Mouse (Mus musculus) neural tube, embryonic 13.5 days (tissue): ENCODE data around the gene Chka. TPM values are rescaled to one million over a fixed set of nuclear protein-coding genes. Genes with fewer than 3 reads are reported as not detected.

ENCODE experiments used
- ATAC-seq: fragments of 200-750 bp; cut with Nextera tagmentation; 2 replicates; pipeline ENCODE4 v1.8.0; 2017; ENCODE audit warnings: low read depth, mild to moderate bottlenecking, moderate TSS enrichment, moderate library complexity
- H3K27ac ChIP-seq: fragments of 300-500 bp; sonication (generic); replicated peaks from 2 replicates; pipeline ENCODE4 v1.5.1; 2015; ENCODE audit warnings: moderate library complexity, mild to moderate bottlenecking, inconsistent platforms
- H3K27me3 ChIP-seq: fragments of 300-500 bp; sonication (generic); 2 replicates; pipeline ENCODE4 v1.6.1; 2015; ENCODE audit warnings: mild to moderate bottlenecking, inconsistent platforms
- H3K36me3 ChIP-seq: fragments of 300-500 bp; sonication (generic); 2 replicates; pipeline ENCODE4 v1.6.1; 2015; ENCODE audit warnings: mild to moderate bottlenecking, inconsistent platforms
- H3K4me1 ChIP-seq: fragments of 300-500 bp; sonication (generic); replicated peaks from 2 replicates; pipeline ENCODE4 v1.6.1; 2015; ENCODE audit warnings: inconsistent platforms
- H3K4me2 ChIP-seq: fragments of 300-500 bp; sonication (generic); 2 replicates; pipeline ENCODE4 v1.6.1; 2015; ENCODE audit warnings: inconsistent platforms, mild to moderate bottlenecking, moderate library complexity
- H3K4me3 ChIP-seq: fragments of 300-500 bp; sonication (generic); 2 replicates; pipeline ENCODE4 v1.5.1; 2015; ENCODE audit warnings: mild to moderate bottlenecking, inconsistent platforms
- H3K9ac ChIP-seq: fragments of 300-500 bp; sonication (generic); 2 replicates; pipeline ENCODE4 v1.6.1; 2015; ENCODE audit warnings: moderate library complexity, mild to moderate bottlenecking, inconsistent platforms
- H3K9me3 ChIP-seq: fragments of 300-500 bp; sonication (generic); 2 replicates; pipeline ENCODE4 v1.6.1; 2016; ENCODE audit warnings: inconsistent platforms
- WGBS: fragments of 180-500 bp; shearing (Covaris S2); methylation state at CpG from one replicate; pipeline ENCODE4 v1.1.7; 2015; 5-methylcytosine and 5-hydroxymethylcytosine counted together
- polyA plus RNA-seq: library from polyadenylated mRNA; unstranded; fragments of >200 nt; fragmentation: Nextera tagmentation; extraction: Ambion mirVana; gene quantifications from 2 replicates; pipeline ENCODE4 v1.2.1, GENCODE M21; 2015

Gene Chka
- polyA plus RNA-seq, 1 experiment from 2014 or later, result 54.6 TPM

DNA sequence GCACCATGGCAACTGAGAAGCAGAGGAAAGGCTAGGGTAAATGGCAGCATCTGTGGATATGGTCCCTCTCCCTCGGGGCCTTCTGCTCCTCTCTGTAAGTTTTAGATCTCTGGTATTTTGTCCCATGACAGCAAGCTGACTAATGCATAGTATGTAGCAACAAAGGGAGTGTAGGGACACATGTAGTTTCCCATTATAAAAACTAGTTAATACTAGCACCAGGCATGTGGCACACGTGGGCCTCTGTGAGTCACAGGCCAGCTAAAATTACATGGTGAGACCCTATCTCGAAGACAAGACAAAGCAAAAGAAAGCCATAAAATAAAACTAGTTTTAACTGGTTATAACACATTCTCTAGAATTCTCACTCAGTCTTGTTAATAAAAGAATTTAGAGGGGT lies 12.6 kb upstream of the Chka start:
- no peak for ATAC-seq
- WGBS, result 80% methylated on average over 3 of the region's 3 CpGs
- Histone ChIP-seq H3K4me1 (no peaks in the 10 kb centered on the region), H3K4me3 (no peak overlapping the region), H3K9ac (no peak overlapping the region), H3K4me2 (no peak overlapping the region), H3K36me3 (no peaks in the 10 kb centered on the region), H3K27ac (no peak overlapping the region), H3K27me3 (no peaks in the 10 kb centered on the region), H3K9me3 (no peaks in the 10 kb centered on the region)

DNA sequence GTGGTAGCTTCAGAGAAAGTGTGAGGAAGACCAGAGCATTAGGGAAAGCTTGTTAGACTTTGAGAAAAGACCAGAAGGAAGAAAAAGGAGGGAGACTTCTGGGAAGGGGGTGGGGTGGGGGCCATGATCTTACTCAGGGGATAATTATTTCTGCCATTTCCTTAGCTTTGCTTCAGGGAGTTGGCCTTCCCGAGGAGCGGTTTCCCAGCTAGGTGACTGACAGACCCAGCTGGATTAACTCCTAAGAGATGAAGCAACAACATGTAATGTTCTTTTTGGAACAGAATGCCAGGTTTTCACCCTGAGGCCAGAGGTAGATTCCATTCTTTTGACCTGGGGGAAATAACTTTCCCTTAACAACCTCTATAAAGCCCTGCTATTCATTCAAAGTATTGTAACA lies 11.9 kb upstream of the Chka start:
- H3K27me3 ChIP-seq, result no peaks in the 10 kb centered on the region
- H3K27ac ChIP-seq, result no peak overlapping the region
- no peak overlapping the region for H3K4me3 ChIP-seq
- WGBS, result 65% methylated on average over 2 of the region's 2 CpGs
- no peak overlapping the region for H3K4me2 ChIP-seq
- no peak overlapping the region for H3K9ac ChIP-seq
- ATAC-seq, result no peak
- no peaks in the 10 kb centered on the region for H3K9me3 ChIP-seq
- H3K36me3 ChIP-seq, result no peaks in the 10 kb centered on the region
- no peaks in the 10 kb centered on the region for H3K4me1 ChIP-seq

DNA sequence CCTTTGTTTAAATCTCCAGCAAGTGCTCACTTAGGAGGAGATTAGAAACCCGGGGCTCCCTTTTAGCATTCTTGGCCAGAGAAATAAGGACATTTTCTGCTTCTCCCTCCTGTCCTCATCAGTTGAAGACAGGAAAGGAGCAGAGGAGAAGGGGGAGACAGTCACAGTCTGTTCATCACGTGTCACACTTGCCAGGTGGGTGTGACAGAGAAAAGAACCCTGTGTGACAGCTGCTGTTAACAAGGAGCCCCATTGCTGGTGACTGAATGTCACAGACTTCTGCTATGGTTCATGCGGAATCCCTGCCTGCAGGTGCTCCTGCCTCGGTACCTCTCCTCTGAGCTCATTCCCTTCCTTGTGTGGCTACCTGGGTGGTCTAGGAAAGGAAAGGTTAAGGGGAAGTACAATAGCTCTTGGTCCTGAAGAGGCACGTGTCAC lies 11.3 kb upstream of the Chka start:
- Histone ChIP-seq H3K9ac (no peak overlapping the region), H3K9me3 (no peaks in the 10 kb centered on the region), H3K4me1 (no peaks in the 10 kb centered on the region), H3K4me2 (no peak overlapping the region), H3K27me3 (no peaks in the 10 kb centered on the region), H3K36me3 (no peaks in the 10 kb centered on the region), H3K4me3 (no peak overlapping the region), H3K27ac (no peak overlapping the region)
- ATAC-seq, result no peak
- WGBS, result 54% methylated on average over 5 of the region's 5 CpGs

DNA sequence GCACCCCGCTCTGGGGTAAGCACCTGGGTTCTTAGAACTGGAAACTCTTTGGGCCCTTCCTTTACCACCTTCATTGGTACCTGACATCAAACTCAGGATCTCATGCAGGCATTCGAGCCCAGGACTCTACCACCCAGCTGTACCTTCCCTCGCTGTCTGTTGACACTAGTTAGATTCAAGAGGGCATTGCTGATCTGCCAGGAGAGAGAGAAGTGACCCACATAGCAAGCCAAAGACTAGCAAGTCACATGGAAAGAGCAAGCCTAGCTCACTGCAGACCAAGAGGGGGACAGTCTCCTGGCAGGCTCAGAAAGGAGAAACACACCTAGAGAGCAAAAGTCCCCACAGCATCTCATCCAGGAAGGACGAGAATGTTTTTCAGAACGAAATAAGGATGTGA lies 10.9 kb upstream of the Chka start:
- H3K4me1 ChIP-seq, result no peaks in the 10 kb centered on the region
- 88% methylated on average over 5 of the region's 5 CpGs for WGBS
- no peak overlapping the region for H3K27ac ChIP-seq
- no peaks in the 10 kb centered on the region for H3K36me3 ChIP-seq
- H3K9ac ChIP-seq, result no peak overlapping the region
- ATAC-seq, result no peak
- no peak overlapping the region for H3K4me3 ChIP-seq
- H3K27me3 ChIP-seq, result no peaks in the 10 kb centered on the region
- no peaks in the 10 kb centered on the region for H3K9me3 ChIP-seq
- no peak overlapping the region for H3K4me2 ChIP-seq

DNA sequence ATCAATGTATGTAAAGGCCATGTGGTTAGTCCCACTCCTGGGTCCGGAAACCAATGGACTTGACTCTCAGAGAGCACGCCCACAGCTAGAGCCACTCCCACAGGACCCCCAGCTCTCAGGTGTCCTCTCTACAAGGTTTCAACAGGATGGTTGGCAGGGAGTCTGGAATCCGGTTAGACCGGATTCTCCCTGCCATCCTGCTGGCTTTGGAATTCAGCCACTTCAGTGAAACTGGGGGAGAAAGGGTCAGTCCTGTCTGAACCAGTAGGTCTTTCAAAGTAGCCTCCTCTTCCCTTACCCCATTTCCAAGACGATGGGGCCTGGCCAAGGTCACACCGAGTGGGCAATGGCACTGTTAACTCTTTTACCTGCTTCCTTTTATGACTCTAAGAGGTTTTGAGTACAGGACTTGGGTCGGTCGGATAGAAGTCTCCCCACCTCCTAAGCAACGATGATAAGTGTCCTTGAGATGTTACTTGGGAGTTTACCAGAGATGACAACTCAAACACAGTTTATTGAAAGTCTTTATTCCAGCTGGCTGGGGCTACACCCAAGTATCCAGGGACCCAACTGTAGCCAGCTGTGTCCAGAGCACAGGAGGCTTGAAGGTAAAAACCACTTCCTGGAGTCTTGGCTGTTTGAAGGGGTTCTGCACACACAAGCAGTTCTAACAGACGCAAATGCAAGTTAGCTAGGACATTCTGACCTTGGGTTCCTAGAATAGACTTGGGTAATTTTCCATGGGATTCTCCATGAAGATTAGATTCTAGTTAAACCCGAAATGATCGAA lies 9.0 kb upstream of the Chka start:
- Histone ChIP-seq H3K27ac (no peak overlapping the region), H3K27me3 (no peaks in the 10 kb centered on the region), H3K36me3 (no peaks in the 10 kb centered on the region), H3K4me1 (no peaks in the 10 kb centered on the region), H3K4me3 (no peak overlapping the region), H3K9me3 (no peaks in the 10 kb centered on the region), H3K9ac (no peak overlapping the region), H3K4me2 (no peak overlapping the region)
- no peak for ATAC-seq
- 55% methylated on average over 12 of the region's 12 CpGs for WGBS

DNA sequence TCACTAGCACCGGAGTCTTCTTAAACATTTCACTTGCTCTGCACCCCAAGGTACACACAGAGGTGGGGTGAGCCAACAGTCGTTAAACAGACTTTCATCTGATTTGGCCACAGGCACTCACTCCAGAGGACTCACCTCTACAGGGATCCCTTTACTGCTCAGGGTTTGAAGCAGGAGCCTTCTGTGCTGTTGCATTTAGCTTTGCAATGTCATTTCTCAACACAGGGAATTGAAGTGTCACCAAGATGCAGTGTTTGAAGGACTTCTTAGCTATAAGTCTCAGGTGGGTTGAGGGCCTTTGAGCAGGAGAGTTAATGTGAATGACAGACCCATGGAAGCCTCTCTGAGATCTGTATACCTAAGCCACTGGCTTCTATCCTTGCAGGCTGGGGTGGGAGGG lies 7.9 kb upstream of the Chka start:
- Histone ChIP-seq H3K4me3 (no peak overlapping the region), H3K4me1 (no peaks in the 10 kb centered on the region), H3K9me3 (no peaks in the 10 kb centered on the region), H3K27ac (no peak overlapping the region), H3K27me3 (no peaks in the 10 kb centered on the region), H3K4me2 (no peak overlapping the region), H3K36me3 (no peaks in the 10 kb centered on the region), H3K9ac (no peak overlapping the region)
- 80% methylated on average over 2 of the region's 2 CpGs for WGBS
- no peak for ATAC-seq

DNA sequence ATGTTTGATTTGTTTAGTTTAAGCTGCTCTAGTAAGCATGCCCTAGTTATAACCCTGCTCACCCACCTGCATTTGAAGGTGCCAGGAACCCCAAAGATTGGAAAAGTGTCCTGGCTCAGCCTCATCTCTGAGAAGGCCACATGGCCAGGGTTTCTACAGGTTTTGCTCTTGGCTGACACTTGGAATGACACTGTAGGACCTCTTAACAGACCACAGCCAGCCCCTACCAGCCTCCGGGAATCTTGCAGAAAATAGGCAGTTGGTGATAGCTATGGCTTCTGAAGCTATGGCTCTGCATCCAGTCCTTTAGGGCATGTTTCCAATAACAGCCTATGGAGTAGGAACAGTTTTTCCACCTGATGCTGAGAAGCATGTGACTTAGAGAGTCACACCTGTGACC lies 6.7 kb upstream of the Chka start:
- Histone ChIP-seq H3K4me2 (no peak overlapping the region), H3K36me3 (no peaks in the 10 kb centered on the region), H3K9me3 (no peaks in the 10 kb centered on the region), H3K27me3 (no peaks in the 10 kb centered on the region), H3K9ac (no peak overlapping the region), H3K4me1 (no peaks in the 10 kb centered on the region), H3K4me3 (no peak overlapping the region), H3K27ac (no peak overlapping the region)
- WGBS, result 89% methylated on average over 1 of the region's 1 CpGs
- ATAC-seq, result no peak

DNA sequence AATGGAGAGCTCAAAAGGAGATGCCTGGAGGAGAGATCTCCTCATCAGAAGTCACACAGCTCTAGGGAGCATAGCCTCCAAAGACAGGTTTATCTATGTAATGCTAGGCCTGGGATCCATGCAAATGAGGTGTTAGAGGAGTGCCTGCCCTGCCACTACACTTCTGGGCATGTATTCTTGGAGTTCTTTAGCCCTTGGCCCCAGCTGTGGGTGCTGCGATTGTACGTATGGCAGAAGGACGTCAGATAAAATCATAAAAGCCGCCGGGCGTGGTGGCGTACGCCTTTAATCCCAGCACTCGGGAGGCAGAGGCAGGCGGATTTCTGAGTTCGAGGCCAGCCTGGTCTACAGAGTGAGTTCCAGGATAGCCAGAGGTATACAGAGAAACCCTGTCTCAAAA lies 6.2 kb upstream of the Chka start:
- H3K4me2 ChIP-seq, result no peak overlapping the region
- no peak overlapping the region for H3K4me3 ChIP-seq
- ATAC-seq, result no peak
- no peaks in the 10 kb centered on the region for H3K27me3 ChIP-seq
- WGBS, result 93% methylated on average over 11 of the region's 11 CpGs
- no peak overlapping the region for H3K27ac ChIP-seq
- H3K4me1 ChIP-seq, result no peaks in the 10 kb centered on the region
- H3K9me3 ChIP-seq, result no peaks in the 10 kb centered on the region
- H3K9ac ChIP-seq, result no peak overlapping the region
- H3K36me3 ChIP-seq, result no peaks in the 10 kb centered on the region

DNA sequence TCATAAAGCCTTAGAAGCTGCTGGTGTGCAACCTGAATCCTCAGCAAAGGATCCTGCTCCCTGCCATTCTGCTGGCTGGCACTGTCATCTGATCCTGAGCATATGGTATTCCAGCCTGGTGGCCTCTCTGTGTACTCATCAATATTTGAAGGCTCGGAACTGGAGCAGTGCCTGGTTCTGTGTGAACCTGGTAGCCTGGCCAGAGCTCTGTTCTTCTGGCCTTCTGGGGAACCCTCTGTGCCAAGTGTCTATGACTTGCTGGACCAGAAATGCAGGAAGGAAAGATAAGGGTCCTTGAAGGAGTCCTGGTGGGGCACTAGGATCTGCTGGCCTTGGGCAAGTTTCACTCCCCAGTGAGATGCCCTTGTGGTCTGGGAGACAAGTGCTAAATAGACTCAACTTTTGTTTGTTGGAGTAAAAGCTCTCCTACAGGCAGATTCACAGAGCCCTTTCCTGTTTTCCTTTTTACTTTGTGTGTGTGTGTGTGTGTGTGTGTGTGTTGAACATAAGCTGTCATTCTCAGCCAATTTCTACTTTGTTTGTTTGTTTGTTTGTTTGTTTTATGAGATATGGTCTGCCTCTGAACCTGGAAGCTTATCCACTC lies 5.7 kb upstream of the Chka start:
- Histone ChIP-seq H3K27me3 (no peaks in the 10 kb centered on the region), H3K4me2 (no peak overlapping the region), H3K4me3 (no peak overlapping the region), H3K9ac (no peak overlapping the region), H3K36me3 (no peaks in the 10 kb centered on the region), H3K27ac (no peak overlapping the region), H3K9me3 (no peaks in the 10 kb centered on the region), H3K4me1 (peaks cover 4% of the 10 kb centered on the region)
- no peak for ATAC-seq
- WGBS, result 72% methylated on average over 1 of the region's 1 CpGs

DNA sequence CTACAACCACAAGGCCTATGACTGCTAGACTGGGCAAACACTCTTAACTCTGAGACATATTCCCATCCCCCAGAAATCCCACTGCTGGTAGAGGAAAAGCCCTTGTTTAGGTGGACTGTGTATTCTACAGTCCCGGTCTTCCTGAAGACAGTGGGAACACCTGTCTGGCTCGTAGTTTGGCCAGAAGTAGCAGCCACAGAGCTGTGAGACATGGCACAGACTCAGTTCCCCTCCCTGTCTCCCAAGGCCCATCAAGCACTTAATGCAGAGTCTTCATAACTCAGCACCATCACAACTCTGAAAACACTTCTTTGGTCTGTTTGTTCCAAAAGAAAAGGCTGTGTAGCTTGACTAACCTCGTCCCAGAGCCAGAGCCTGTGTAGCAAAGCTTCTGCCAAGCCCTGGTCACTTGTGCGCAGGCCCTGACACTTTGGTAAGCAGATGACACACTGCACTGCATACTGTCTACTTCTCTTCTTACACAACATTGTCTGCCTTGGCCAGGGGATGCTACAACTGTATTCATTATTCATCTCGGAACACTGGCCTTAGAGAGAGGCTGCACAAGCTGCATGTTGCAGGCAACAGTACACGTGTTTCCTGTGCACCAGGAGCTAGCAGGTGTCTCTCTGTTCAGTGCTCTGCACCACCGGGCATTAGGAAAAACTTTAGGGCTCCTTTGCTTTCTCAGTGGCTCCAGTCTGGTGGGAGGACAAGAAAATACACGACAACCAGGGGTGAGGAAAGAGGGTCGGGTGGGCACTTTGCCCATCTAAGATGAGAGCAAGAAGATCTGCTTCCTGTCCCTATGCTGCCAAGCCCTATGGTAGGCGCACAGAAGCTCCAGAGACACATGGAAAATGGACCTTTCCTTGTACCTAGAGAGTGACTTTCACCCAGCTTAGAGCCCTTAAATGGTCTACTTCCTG lies 4.6 kb upstream of the Chka start:
- Histone ChIP-seq H3K9me3 (no peaks in the 10 kb centered on the region), H3K9ac (no peak overlapping the region), H3K4me1 (peaks cover 8% of the 10 kb centered on the region), H3K4me2 (no peak overlapping the region), H3K4me3 (no peak overlapping the region), H3K27ac (no peak overlapping the region), H3K27me3 (no peaks in the 10 kb centered on the region), H3K36me3 (no peaks in the 10 kb centered on the region)
- no peak for ATAC-seq
- WGBS, result 85% methylated on average over 10 of the region's 10 CpGs

DNA sequence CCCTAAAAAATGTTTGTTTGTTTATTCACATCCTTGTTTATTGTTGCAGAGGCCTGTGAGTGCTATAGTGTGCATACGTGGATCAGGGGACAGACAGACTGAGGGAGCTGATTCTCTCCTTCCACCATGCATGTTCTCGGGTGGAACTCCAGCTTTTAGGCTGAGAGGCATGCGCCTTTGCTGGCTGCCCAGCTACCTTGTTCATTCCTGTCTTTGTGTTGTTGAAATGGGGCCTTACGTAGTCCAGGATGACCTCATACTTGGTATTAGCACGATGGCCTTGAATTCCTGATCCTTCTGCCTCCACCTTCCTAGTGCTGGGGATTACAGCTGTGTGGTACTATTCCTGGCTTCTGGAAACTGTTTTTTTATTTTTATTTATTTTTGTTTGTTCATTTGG lies 3.9 kb upstream of the Chka start:
- WGBS, result 87% methylated on average over 5 of the region's 5 CpGs
- peaks cover 10% of the 10 kb centered on the region for H3K4me1 ChIP-seq
- H3K4me3 ChIP-seq, result no peak overlapping the region
- no peak overlapping the region for H3K9ac ChIP-seq
- H3K36me3 ChIP-seq, result no peaks in the 10 kb centered on the region
- no peak overlapping the region for H3K4me2 ChIP-seq
- H3K27ac ChIP-seq, result no peak overlapping the region
- no peaks in the 10 kb centered on the region for H3K9me3 ChIP-seq
- no peak for ATAC-seq
- H3K27me3 ChIP-seq, result no peaks in the 10 kb centered on the region

DNA sequence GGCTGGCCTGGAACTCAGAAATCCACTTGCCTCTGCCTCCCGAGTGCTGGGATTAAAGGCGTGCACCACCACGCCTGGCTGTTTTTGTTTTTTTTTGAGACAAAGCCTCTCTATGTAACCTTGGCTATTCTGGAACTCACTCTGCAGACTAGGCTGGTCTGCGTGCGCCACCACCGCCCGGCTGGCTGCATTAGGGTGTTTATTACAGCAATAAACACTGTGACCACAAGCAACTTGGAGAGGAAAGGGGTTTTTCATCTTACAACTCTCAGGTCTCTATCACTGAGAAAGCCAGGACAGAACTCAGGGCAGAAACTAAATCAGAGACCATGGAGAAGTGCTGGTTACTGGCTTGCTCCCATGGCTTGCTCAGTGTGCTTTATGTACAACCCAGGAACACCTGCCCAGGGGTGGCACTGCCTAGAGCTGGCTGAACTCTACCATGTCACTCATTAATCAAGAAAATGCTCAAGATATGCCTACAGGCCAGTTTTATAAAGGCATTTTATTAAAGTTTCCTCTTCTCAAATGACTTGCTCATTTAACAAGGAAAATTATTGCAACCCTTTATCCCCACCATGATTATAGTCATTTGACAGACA lies 3.3 kb upstream of the Chka start:
- H3K4me1 ChIP-seq, result peaks cover 15% of the 10 kb centered on the region
- ATAC-seq, result no peak
- no peak overlapping the region for H3K4me3 ChIP-seq
- H3K9ac ChIP-seq, result no peak overlapping the region
- H3K27me3 ChIP-seq, result no peaks in the 10 kb centered on the region
- WGBS, result 35% methylated on average over 7 of the region's 7 CpGs
- no peaks in the 10 kb centered on the region for H3K9me3 ChIP-seq
- no peak overlapping the region for H3K4me2 ChIP-seq
- H3K27ac ChIP-seq, result no peak overlapping the region
- no peaks in the 10 kb centered on the region for H3K36me3 ChIP-seq
